Mouse (Mus musculus) cerebellum, adult 11 months (tissue): Measurements from ENCODE around the gene 4933421I07Rik.

ENCODE experiments used
- DNase-seq: peaks from one replicate; pipeline ENCODE4 v3.0.0; 2022

4933421I07Rik gene

DNA sequence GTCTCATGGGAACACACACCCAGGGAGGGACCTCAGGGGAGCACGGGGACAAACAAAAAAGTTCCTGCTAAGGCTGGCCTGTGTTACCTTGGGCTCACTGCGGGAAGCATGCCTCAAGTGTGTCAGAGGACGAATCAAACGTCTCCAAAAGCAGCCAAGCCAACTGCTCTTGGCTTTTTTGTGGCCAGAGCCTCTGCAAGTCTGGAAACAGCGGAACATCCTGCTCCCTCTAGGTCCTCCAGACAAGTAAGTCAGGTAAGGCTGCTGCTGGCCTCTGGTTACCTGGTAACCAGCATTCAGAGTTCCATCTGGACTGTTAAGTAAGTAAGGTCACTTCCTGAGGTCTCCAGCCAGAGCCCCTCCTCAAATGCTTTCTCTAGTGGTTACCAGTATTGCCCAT, at the start of gene 4933421I07Rik:
Gene 4933421I07Rik, minus strand, starts transcription at position 271 of the 400 bp plus-strand sequence.
- DNase-seq, result no peak

- DNase-seq, result no peak
Observed at GRCm38 (mm10) chr7:42497356-42497755, 49.4 kb upstream of the 4933421I07Rik start.

- DNase-seq, result no peak
Observed at GRCm38 (mm10) chr7:42496202-42496601, 48.3 kb upstream of the 4933421I07Rik start.

GRCm38 (mm10) chr7:42490859-42491258, 42.9 kb upstream of the 4933421I07Rik start:
- no peak for DNase-seq

- no peak for DNase-seq
Observed at GRCm38 (mm10) chr7:42490358-42490757, 42.4 kb upstream of the 4933421I07Rik start.

GRCm38 (mm10) chr7:42454640-42455039, 6.7 kb upstream of the 4933421I07Rik start:
- no peak for DNase-seq

DNA sequence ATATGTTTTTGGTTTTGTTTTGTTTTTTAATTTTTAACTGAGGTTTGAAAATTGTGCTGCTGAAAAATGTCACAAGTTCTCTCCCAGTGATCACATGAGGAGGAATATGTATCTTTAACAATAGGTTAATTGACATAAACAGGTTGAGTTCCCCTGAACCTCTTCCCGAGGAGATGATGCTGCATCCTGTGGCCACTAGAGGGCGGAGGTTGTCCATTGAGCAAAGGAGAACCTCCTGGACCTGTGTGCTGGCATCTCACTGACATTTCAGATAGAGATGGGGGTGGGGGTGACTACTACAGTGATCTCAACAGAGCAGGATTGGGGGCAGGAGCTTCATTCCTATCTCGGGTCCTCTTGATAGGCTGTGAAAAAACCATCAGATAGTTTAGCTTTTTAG, 2.7 kb upstream of the 4933421I07Rik start:
- DNase-seq, result no peak

GRCm38 (mm10) chr7:42447352-42447751, 568 bp downstream of the 4933421I07Rik start:
- no peak for DNase-seq
